Mouse (Mus musculus) G1E (cell line): ENCODE data around the gene Ei24.

ENCODE experiments used
- CTCF ChIP-seq: IDR thresholded peaks from 2 replicates; pipeline ENCODE4 v1.5.1; 2012; ENCODE audit warnings: low read depth, low read length, inconsistent platforms, mixed read lengths
- GATA1 ChIP-seq: IDR thresholded peaks from 2 replicates; pipeline ENCODE4 v1.6.1; 2012; ENCODE audit warnings: borderline replicate concordance, low read length, inconsistent platforms, mixed read lengths

DNA sequence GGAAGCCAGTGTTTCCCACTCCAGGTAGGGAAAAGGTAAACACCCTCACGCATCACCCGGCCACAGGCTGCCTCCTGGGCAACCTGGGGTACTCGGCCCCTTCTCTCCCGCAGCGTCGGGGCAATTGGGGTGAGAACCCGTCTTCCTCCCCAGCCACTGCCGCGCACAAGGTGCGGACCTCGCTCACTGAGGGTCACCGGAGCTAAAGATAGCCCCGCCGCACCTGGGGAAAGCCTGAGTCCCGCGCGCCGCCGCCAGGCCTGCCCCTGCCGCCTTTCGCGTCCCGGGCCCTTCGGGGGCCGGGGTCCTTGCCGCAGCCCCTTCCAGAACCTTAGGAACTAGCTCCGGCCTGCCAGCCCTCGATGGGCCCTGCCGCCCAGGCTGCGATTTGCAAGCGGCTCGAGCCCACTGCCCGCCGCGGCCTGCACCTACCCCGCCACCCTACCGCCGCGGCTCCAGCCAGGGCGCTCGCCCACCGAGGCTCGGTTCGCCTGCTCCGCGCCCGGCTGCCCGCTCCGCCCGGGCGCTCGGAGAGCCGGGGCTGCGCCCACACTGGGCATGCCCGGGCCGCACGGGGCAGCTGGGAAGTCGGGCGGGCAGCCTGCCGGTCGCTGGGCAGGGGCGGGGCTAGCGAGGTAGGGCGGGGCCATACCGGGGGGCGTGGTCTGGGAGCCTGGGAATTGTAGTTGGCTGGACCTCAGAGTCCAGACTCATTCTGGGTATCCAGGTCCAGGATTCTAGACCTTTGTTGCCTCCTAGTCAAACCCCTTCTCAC lies at the start of gene Ei24:
- TF ChIP-seq CTCF (no peak), GATA1 (no peak)
